Mouse (Mus musculus): ENCODE results near the gene Tspoap1. TPM values are rescaled to one million over a fixed set of nuclear protein-coding genes. Genes with fewer than 3 reads are reported as not detected.

Tspoap1 gene
- polyA plus RNA-seq (2016; fragmentation: Nextera tagmentation; extraction: Ambion mirVana): 11.0 and 11.1 TPM in 2 replicates

DNA sequence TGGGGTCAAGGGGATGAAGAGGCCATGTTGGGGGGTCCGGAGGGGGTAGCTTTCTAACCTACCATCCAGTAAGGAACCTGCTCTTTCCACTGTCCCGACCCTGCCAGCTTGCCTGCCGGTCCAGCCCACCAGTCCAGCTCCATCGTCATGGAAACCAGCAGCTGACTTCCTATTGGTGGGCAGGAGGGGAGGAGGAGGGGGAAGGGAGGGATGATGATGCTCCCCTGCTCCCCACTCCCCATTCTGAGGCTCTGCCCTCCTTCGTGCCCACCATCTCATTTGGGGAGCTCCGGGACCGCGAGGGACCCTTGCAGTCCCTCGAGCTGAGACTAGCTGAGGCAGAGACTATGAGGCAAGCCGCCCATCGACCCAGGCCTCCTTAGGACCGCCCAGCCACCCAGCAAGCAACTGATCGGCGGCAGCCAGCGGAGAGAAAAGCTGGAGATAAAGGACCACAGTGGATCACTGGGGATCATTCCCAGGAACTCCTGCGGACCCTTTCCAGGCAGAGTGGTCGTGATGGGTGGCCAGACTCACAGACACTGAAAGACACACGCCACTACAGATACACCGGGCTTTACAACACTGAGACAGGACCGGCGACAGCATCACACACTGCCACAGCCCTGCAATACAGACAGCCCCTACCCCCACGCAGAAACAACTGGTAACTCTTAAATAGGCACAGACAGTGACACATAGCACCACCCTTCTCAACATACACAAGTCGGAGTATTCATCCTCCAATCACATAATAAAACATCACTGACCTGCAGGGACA, at the start of gene Tspoap1:
Gene Tspoap1, plus strand, starts transcription at position 241 of the 781 bp plus-strand sequence.
- peak within 1 kb of the TSS; percentile 16 for H3K27ac ChIP-seq
- no peaks in the 10 kb centered on the region for H3K9me3 ChIP-seq
- H3K36me3 ChIP-seq (replicated peaks): no peaks in the 10 kb centered on the region
- H3K27me3 ChIP-seq (ENCODE audit: poor library complexity, severe bottlenecking): peaks cover 64% of the 10 kb centered on the region
- 4% methylated on average over 23 of the region's 23 CpGs for WGBS
- H3K4me3 ChIP-seq: peak within 1 kb of the TSS; percentile 42
- H3K4me1 ChIP-seq: peaks cover 42% of the 10 kb centered on the region
- peak; percentile 62 for DNase-seq (ENCODE audit: extremely low spot score, low spot score)

DNA sequence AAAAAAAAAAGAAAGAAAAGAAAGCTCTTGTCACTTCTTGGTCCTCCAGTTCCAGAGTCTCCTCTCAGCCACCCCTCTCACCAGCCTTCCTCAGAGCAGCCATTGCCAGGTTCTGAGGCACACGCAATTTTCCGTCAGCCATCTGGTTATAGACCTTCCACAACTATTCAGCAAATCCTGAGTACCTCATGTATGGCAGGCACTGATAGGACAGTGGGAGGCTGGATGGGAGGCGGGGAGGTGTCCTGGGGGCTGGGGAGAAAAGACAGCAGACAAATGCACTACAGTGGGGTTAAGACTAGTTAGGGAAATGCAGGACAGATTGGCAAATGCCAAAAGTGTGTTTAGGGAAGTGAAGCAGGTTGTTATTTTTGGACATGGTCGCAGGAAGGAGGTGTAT, 48.2 kb upstream of the Tspoap1 start:
- 85% methylated on average over 4 of the region's 4 CpGs for WGBS
- no peak for DNase-seq (ENCODE audit: extremely low spot score, low spot score)
- Histone ChIP-seq H3K27me3 (ENCODE audit: poor library complexity, severe bottlenecking) (peaks cover 39% of the 10 kb centered on the region), H3K4me3 (no peak overlapping the region), H3K9me3 (no peaks in the 10 kb centered on the region), H3K27ac (no peak overlapping the region), H3K4me1 (peaks cover 31% of the 10 kb centered on the region), H3K36me3 (replicated peaks) (no peaks in the 10 kb centered on the region)

DNA sequence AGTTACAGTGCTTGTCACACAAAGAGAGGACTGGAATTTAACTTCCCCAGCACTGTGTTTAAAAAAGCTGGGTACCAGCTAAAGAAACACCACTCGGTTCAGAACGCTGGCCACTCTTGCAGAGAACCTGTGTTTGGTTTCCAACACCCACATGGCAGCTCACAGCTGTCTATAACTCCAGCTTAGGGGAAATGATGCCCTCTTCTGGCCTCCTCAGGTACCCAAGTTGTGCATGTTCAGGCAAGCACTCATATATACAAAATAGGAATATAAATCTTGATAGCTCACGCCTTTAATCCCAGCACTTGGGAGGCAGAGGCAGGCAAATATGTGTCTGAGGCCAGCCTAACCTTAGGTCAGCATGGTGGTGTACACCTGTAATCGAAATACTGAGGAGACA, 44.3 kb upstream of the Tspoap1 start:
- H3K9me3 ChIP-seq: no peaks in the 10 kb centered on the region
- H3K36me3 ChIP-seq (replicated peaks): no peaks in the 10 kb centered on the region
- H3K4me3 ChIP-seq: no peak overlapping the region
- DNase-seq (ENCODE audit: extremely low spot score, low spot score): no peak
- 83% methylated on average over 4 of the region's 4 CpGs for WGBS
- peaks cover 7% of the 10 kb centered on the region for H3K4me1 ChIP-seq
- peaks cover 13% of the 10 kb centered on the region for H3K27me3 ChIP-seq (ENCODE audit: poor library complexity, severe bottlenecking)
- H3K27ac ChIP-seq: no peak overlapping the region

DNA sequence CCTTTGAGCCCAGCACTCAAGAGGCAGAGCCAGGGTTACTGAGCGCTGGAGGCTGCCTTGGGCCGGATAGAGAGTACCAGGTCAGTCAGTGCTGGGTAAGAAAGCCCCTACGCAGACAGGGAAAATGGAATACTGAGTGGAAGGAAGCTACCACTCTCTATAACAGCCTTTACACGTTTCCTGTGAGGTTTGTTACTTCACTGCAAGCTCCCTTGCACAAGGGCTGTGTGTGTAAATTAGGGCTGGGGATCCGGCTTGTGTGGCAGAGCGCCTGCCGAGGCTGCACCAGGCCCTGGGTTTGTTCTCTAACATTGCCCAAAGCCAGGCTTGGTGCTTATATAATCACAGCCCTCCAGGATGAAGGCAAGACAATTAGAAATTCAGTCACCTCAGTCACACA, 40.8 kb upstream of the Tspoap1 start:
- Histone ChIP-seq H3K4me3 (no peak overlapping the region), H3K36me3 (replicated peaks) (no peaks in the 10 kb centered on the region), H3K27ac (0 out of 2 replicates have a peak overlapping the region, but pooled peaks have one; percentile 32), H3K27me3 (ENCODE audit: poor library complexity, severe bottlenecking) (0 out of 2 replicates have a peak, but pooled peaks cover 6% of the 10 kb centered on the region), H3K4me1 (peaks cover 10% of the 10 kb centered on the region), H3K9me3 (no peaks in the 10 kb centered on the region)
- no peak for DNase-seq (ENCODE audit: extremely low spot score, low spot score)
- WGBS: 71% methylated on average over 7 of the region's 7 CpGs

DNA sequence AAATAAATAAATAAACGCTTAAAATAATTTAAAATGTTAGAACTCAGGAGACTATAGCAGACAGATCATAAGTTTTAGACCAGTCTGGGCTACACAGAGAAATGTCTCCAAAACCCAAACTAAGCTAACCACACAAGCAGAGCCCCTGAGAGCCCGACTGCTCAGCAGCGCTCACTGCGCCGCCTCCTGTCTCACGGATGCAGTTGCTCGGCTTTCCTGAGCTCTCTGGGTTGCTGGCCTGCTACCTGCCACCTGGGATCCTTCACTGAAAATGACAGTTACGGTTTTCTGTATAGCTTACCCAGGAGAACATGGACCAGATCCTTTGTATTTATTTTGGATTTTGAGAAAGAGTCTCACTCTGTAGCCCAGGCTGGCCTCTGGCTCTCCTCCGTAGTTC, 40.0 kb upstream of the Tspoap1 start:
- DNase-seq (ENCODE audit: extremely low spot score, low spot score): no peak
- peaks cover 17% of the 10 kb centered on the region for H3K4me1 ChIP-seq
- no peaks in the 10 kb centered on the region for H3K9me3 ChIP-seq
- no peaks in the 10 kb centered on the region for H3K36me3 ChIP-seq (replicated peaks)
- H3K27me3 ChIP-seq (ENCODE audit: poor library complexity, severe bottlenecking): 0 out of 2 replicates have a peak, but pooled peaks cover 6% of the 10 kb centered on the region
- no peak overlapping the region for H3K27ac ChIP-seq
- H3K4me3 ChIP-seq: no peak overlapping the region
- 44% methylated on average over 9 of the region's 9 CpGs for WGBS

DNA sequence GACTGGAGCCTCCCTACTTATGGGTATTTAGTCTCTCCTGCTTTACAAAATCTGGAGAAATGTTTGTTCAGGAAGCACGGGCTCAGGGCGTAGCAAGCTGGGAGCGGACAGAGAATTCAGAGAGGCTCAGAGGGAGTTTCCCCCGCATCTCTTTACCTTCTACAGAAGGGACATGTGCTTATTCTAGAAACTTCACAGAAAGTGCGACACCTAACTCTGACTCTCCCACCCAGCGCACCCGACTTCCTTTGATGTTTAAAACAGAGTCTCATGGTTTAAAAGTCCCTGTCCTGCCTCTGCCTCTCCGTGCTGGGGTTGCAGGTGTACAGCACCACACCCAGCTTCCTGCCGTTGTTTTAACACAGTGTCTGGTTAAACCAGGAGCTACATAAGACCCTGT, 39.5 kb upstream of the Tspoap1 start:
- Histone ChIP-seq H3K4me1 (peaks cover 22% of the 10 kb centered on the region), H3K4me3 (no peak overlapping the region), H3K9me3 (no peaks in the 10 kb centered on the region), H3K27me3 (ENCODE audit: poor library complexity, severe bottlenecking) (0 out of 2 replicates have a peak, but pooled peaks cover 6% of the 10 kb centered on the region), H3K27ac (no peak overlapping the region), H3K36me3 (replicated peaks) (no peaks in the 10 kb centered on the region)
- 83% methylated on average over 9 of the region's 9 CpGs for WGBS
- DNase-seq (ENCODE audit: extremely low spot score, low spot score): no peak

DNA sequence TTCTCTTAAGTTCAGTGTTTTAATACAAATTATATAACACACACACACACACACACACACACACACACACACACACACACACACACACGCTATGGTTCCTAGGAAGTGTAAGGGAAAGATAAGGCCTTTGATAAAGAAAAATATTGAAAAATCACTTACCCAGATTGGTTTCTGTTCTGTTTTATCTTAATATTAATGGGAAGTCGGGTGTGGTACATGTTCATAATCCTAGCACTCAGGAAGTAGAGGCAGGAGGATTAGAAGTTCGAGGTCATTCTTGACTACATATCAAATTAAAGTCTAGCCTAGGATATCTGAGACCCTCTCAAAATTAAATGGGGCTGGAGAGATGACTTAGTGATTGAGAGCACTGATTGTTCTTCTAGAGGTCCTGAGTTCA, 38.2 kb upstream of the Tspoap1 start:
- Histone ChIP-seq H3K9me3 (no peaks in the 10 kb centered on the region), H3K27me3 (ENCODE audit: poor library complexity, severe bottlenecking) (0 out of 2 replicates have a peak, but pooled peaks cover 6% of the 10 kb centered on the region), H3K4me1 (peaks cover 36% of the 10 kb centered on the region), H3K36me3 (replicated peaks) (no peaks in the 10 kb centered on the region), H3K4me3 (no peak overlapping the region), H3K27ac (no peak overlapping the region)
- no peak for DNase-seq (ENCODE audit: extremely low spot score, low spot score)
- 85% methylated on average over 3 of the region's 3 CpGs for WGBS

DNA sequence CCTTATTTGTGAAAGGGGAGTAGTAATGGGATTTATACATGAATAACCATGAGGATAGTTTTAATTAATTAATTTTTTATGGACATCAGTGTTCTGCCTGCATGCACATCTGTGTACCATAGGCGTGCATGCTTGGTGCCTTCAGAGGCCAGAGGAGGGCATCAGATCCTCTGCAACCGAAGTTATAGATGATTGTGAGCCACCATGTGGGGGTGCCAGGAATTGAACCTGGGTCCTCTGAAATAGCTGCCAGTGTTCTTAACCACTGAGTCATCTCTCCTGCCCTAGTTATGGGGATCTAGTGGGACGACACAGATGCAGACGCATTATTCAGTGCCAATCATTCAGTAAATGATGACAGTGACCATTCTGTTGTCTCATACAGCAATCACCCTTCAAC, 37.5 kb upstream of the Tspoap1 start:
- no peak overlapping the region for H3K27ac ChIP-seq
- DNase-seq (ENCODE audit: extremely low spot score, low spot score): no peak
- H3K36me3 ChIP-seq (replicated peaks): no peaks in the 10 kb centered on the region
- H3K4me3 ChIP-seq: no peak overlapping the region
- H3K9me3 ChIP-seq: no peaks in the 10 kb centered on the region
- H3K27me3 ChIP-seq (ENCODE audit: poor library complexity, severe bottlenecking): 0 out of 2 replicates have a peak, but pooled peaks cover 6% of the 10 kb centered on the region
- 81% methylated on average over 4 of the region's 4 CpGs for WGBS
- H3K4me1 ChIP-seq: peaks cover 41% of the 10 kb centered on the region

DNA sequence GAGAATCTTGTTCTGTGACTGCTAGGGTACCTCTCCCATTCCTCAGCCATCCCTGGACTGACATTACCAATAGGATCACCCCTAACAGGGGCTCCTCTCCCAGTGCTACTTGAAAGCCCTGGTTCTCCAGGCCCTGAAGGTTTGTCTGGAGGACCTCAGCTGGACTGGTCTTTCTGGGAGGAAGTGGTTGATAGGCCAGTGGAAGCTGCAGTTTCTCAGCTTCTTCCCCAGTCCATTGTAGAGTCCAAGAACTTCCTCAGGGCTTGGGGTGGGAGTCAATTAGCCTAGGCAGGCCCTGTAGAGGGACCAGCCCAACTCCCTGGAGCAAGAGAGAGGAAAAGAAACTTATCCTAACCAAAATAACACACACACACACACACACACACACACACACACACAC, 34.8 kb upstream of the Tspoap1 start:
- Histone ChIP-seq H3K36me3 (replicated peaks) (no peaks in the 10 kb centered on the region), H3K27ac (peak overlapping the region; percentile 84), H3K4me1 (peaks cover 39% of the 10 kb centered on the region), H3K9me3 (no peaks in the 10 kb centered on the region), H3K27me3 (ENCODE audit: poor library complexity, severe bottlenecking) (0 out of 2 replicates have a peak, but pooled peaks cover 6% of the 10 kb centered on the region), H3K4me3 (peak overlapping the region; percentile 15; the same call in 1 of the 2 replicates)
- DNase-seq (ENCODE audit: extremely low spot score, low spot score): no peak

DNA sequence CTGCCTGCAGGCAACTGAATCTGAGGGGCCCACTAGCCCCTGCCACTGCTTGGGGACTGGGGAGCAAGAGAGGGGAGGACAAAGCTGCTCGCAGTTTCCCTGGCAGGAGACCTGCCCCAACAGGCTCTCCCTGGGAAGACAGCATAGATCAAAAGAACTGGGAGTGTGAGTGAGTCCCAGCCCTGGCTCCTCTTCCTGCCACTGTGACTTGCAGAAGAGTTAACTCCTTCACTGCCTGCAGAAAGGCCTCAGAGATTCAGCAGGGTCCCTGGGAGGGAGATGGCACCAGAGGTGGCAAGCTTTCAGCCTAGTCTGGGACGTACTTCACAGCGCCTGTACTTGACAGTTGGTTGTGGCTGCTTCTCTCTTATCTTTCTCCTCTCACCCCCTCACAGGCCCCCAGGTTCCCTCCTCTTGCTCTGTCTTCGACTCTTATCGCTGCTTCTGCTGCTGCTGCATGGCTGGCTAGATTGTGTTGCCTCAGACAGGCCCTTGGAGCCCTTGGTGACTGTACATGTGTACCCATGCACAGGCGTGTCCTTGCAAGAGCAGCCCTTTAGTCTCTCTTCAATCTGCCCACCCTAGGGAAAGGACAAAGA, 34.3 kb upstream of the Tspoap1 start:
- Histone ChIP-seq H3K4me3 (peak overlapping the region; percentile 15; the same call in 1 of the 2 replicates), H3K27me3 (ENCODE audit: poor library complexity, severe bottlenecking) (0 out of 2 replicates have a peak, but pooled peaks cover under 1% of the 10 kb centered on the region), H3K36me3 (replicated peaks) (no peaks in the 10 kb centered on the region), H3K9me3 (no peaks in the 10 kb centered on the region), H3K27ac (peak overlapping the region; percentile 84), H3K4me1 (peaks cover 39% of the 10 kb centered on the region)
- 26% methylated on average over 6 of the region's 6 CpGs for WGBS
- DNase-seq (ENCODE audit: extremely low spot score, low spot score): peak; percentile 37

DNA sequence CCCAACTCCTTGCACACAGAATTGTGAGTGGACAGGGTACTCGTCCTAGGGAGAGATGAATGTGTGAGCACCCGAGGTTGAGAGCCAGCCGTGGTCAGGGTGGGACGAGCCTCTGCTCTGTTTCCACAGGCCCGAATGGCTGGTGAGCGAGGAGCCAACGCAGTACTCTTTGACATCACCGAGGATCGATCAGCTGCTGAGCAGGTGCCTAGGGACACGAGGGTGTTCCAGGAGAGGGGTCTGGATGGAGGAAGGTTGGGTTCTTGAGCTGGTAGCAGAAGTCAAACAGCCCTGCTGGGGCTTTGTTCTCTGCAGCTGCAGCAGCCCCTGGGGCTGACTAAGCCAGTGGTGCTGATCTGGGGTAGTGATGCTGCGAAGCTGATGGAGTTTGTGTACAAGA, 33.3 kb upstream of the Tspoap1 start:
- no peak for DNase-seq (ENCODE audit: extremely low spot score, low spot score)
- Histone ChIP-seq H3K4me3 (no peak overlapping the region), H3K9me3 (no peaks in the 10 kb centered on the region), H3K36me3 (replicated peaks) (no peaks in the 10 kb centered on the region), H3K27ac (peak overlapping the region; percentile 84), H3K27me3 (ENCODE audit: poor library complexity, severe bottlenecking) (no peaks in the 10 kb centered on the region), H3K4me1 (peaks cover 39% of the 10 kb centered on the region)
- 60% methylated on average over 11 of the region's 11 CpGs for WGBS

DNA sequence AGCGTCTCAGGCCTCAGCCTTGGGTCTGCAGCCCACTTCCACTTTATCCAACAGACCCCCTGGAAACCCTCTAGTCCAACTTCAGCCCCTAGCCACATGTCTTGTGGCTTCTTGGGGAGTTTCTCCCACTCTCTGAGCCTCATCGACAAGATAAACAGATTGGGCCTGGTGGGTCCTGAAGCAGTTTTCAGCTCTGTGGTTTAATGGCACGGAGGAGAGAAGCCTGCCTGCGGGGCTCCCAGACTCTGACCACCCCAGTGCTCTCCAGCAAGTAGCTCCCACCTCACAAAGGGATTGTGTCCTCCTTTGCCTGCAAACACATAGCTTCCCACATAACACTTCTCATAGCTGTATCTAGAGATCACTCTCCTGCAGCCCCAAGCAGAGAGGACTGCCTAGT, 32.9 kb upstream of the Tspoap1 start:
- Histone ChIP-seq H3K27me3 (ENCODE audit: poor library complexity, severe bottlenecking) (no peaks in the 10 kb centered on the region), H3K4me3 (no peak overlapping the region), H3K9me3 (no peaks in the 10 kb centered on the region), H3K36me3 (replicated peaks) (no peaks in the 10 kb centered on the region), H3K27ac (peak overlapping the region; percentile 84), H3K4me1 (peaks cover 39% of the 10 kb centered on the region)
- WGBS: 67% methylated on average over 4 of the region's 4 CpGs
- DNase-seq (ENCODE audit: extremely low spot score, low spot score): no peak
